ENCODE assay signal across 18 mouse cellular contexts in genomic region chr7:127898179-127898956, GRCm38 (mm10). TPM values are rescaled to one million over a fixed set of nuclear protein-coding genes. Genes with fewer than 3 reads are reported as not detected.
DNase-seq lines count a peak whose midpoint lies in the region; ATAC-seq lines count a peak whose summit lies in the region.
"Had no signal": no experiment of that assay in that cellular context is flagged by ENCODE, and none has a peak within 500 bp of the region (broad histone marks: within the 10 kb centered on the region; RNA-seq: fewer than 3 reads in every experiment).

No protein-coding gene starts in this region.

- DNase-seq in testis, postnatal 10 days (ENCODE audit: low spot score): peak; percentile 62
- no peak for DNase-seq in testis, postnatal 14 days (ENCODE audit: low spot score)
- peak; percentile 61 for DNase-seq in induced T-regulatory cell, adult 2 months (ENCODE audit: low read depth)
- peak; percentile 79 for DNase-seq in thymus, postnatal 4 days
- DNase-seq in heart, embryonic 10.5 days (ENCODE audit: low spot score): no peak
- DNase-seq: cerebellum, postnatal 25 days; right cerebral cortex, adult 18-20 months had no signal

- H3K9me3 ChIP-seq in liver, embryonic 16.5 days (replicated peaks; ENCODE audit: control insufficient read depth, low read length): no peaks in the 10 kb centered on the region
- H3K9me3 ChIP-seq in forebrain, embryonic 12.5 days: no peaks in the 10 kb centered on the region
- no peaks in the 10 kb centered on the region for H3K9me3 ChIP-seq in heart, embryonic 10.5 days
- no peaks in the 10 kb centered on the region for H3K9me3 ChIP-seq in heart, embryonic 12.5 days (replicated peaks)
- H3K9me3 ChIP-seq: embryonic facial prominence, embryonic 12.5 days; forebrain, embryonic 13.5 days; G1E; hindbrain, embryonic 10.5 days; neural tube, embryonic 15.5 days had no signal

- WGBS in liver, embryonic 16.5 days (ENCODE audit: insufficient replicate concordance): 23% methylated on average over 10 of the region's 10 CpGs
- WGBS in forebrain, embryonic 12.5 days: 39% methylated on average over 10 of the region's 10 CpGs
- 33% methylated on average over 10 of the region's 10 CpGs for WGBS in heart, embryonic 10.5 days
- WGBS in heart, embryonic 12.5 days: 34% methylated on average over 10 of the region's 10 CpGs

- no peak overlapping the region for H3K4me3 ChIP-seq in liver, embryonic 16.5 days (ENCODE audit: low read depth, low read length)
- H3K4me3 ChIP-seq in forebrain, embryonic 12.5 days (replicated peaks): no peak overlapping the region
- H3K4me3 ChIP-seq in heart, embryonic 10.5 days: no peak overlapping the region
- no peak overlapping the region for H3K4me3 ChIP-seq in heart, embryonic 12.5 days
- H3K4me3 ChIP-seq: embryonic facial prominence, embryonic 12.5 days; forebrain, embryonic 13.5 days; hindbrain, embryonic 10.5 days; neural tube, embryonic 15.5 days had no signal

- H3K9ac ChIP-seq in liver, embryonic 16.5 days (ENCODE audit: low read depth, low read length): no peak overlapping the region
- no peak overlapping the region for H3K9ac ChIP-seq in forebrain, embryonic 12.5 days
- H3K9ac ChIP-seq in heart, embryonic 12.5 days: no peak overlapping the region
- H3K9ac ChIP-seq: embryonic facial prominence, embryonic 12.5 days; forebrain, embryonic 13.5 days; neural tube, embryonic 15.5 days had no signal

- no peaks in the 10 kb centered on the region for H3K36me3 ChIP-seq in liver, embryonic 16.5 days (ENCODE audit: control insufficient read depth, insufficient read depth)
- peaks cover 2% of the 10 kb centered on the region; the same call in 1 of the 2 replicates for H3K36me3 ChIP-seq in forebrain, embryonic 12.5 days (replicated peaks)
- H3K36me3 ChIP-seq in heart, embryonic 10.5 days: peaks cover 1% of the 10 kb centered on the region; the same call in 1 of the 2 replicates
- 0 out of 2 replicates have a peak, but pooled peaks cover 4% of the 10 kb centered on the region for H3K36me3 ChIP-seq in heart, embryonic 12.5 days

- H3K27me3 ChIP-seq in liver, embryonic 16.5 days (ENCODE audit: control insufficient read depth, insufficient read depth, low read depth, low read length): no peaks in the 10 kb centered on the region
- H3K27me3 ChIP-seq in forebrain, embryonic 12.5 days: 0 out of 2 replicates have a peak, but pooled peaks cover 2% of the 10 kb centered on the region
- H3K27me3 ChIP-seq in heart, embryonic 10.5 days (ENCODE audit: insufficient read depth, poor library complexity, severe bottlenecking): no peaks in the 10 kb centered on the region
- H3K27me3 ChIP-seq in heart, embryonic 12.5 days (replicated peaks): no peaks in the 10 kb centered on the region
- H3K27me3 ChIP-seq: embryonic facial prominence, embryonic 12.5 days; forebrain, embryonic 13.5 days; neural tube, embryonic 15.5 days had no signal

- peak overlapping the region; percentile 22; the same call in 1 of the 2 replicates for H3K4me2 ChIP-seq in liver, embryonic 16.5 days (ENCODE audit: low read depth, low read length)
- H3K4me2 ChIP-seq in forebrain, embryonic 12.5 days: no peak overlapping the region
- H3K4me2 ChIP-seq in heart, embryonic 12.5 days: no peak overlapping the region
- H3K4me2 ChIP-seq: embryonic facial prominence, embryonic 12.5 days; forebrain, embryonic 13.5 days; heart, embryonic 11.5 days; neural tube, embryonic 15.5 days had no signal

- ATAC-seq in liver, embryonic 16.5 days (ENCODE audit: low read depth): no peak; the same call in 1 of the 2 replicates
- no peak for ATAC-seq in forebrain, embryonic 12.5 days (ENCODE audit: low FRiP score)
- ATAC-seq in heart, embryonic 12.5 days (ENCODE audit: insufficient number of reproducible peaks, low FRiP score): no peak
- ATAC-seq: forebrain, embryonic 13.5 days had no signal

- H3K27ac ChIP-seq in liver, embryonic 16.5 days (ENCODE audit: low read length): no peak overlapping the region
- no peak overlapping the region for H3K27ac ChIP-seq in forebrain, embryonic 12.5 days
- H3K27ac ChIP-seq in heart, embryonic 10.5 days: no peak overlapping the region
- H3K27ac ChIP-seq in heart, embryonic 12.5 days (ENCODE audit: poor library complexity, severe bottlenecking): no peak overlapping the region
- H3K27ac ChIP-seq: embryonic facial prominence, embryonic 12.5 days; forebrain, embryonic 13.5 days; hindbrain, embryonic 10.5 days; kidney, postnatal 0 days; neural tube, embryonic 15.5 days had no signal

- H3K4me1 ChIP-seq in liver, embryonic 16.5 days (ENCODE audit: control insufficient read depth, low read depth, low read length): peaks cover 51% of the 10 kb centered on the region
- H3K4me1 ChIP-seq in forebrain, embryonic 12.5 days: peaks cover 10% of the 10 kb centered on the region
- peaks cover 13% of the 10 kb centered on the region for H3K4me1 ChIP-seq in heart, embryonic 10.5 days
- peaks cover 28% of the 10 kb centered on the region for H3K4me1 ChIP-seq in heart, embryonic 12.5 days (replicated peaks)

RNA-seq across cellular contexts. Expression of gene Vkorc1, which starts 3.0 kb away (rescaled TPM):
- polyA plus RNA-seq in liver, embryonic 16.5 days (2015; fragmentation: Nextera tagmentation; extraction: Ambion mirVana): 140 and 149 TPM in 2 replicates
- 36.6 and 46.6 TPM in 2 replicates for polyA plus RNA-seq in forebrain, embryonic 12.5 days (2016; fragmentation: Nextera tagmentation; extraction: Ambion mirVana)
- polyA plus RNA-seq in heart, embryonic 10.5 days (2016; fragmentation: Nextera tagmentation; extraction: Ambion mirVana): 81.7 and 89.4 TPM in 2 replicates
- polyA plus RNA-seq in heart, embryonic 12.5 days (2016; fragmentation: Nextera tagmentation; extraction: Ambion mirVana): 86.6 and 106 TPM in 2 replicates

RNA-seq across cellular contexts. Expression of gene Gm21974, which starts 3.1 kb away (rescaled TPM):
- polyA plus RNA-seq in liver, embryonic 16.5 days (2015; fragmentation: Nextera tagmentation; extraction: Ambion mirVana): not detected in 2 replicates
- polyA plus RNA-seq in forebrain, embryonic 12.5 days (2016; fragmentation: Nextera tagmentation; extraction: Ambion mirVana): not detected in 2 replicates
- polyA plus RNA-seq in heart, embryonic 10.5 days (2016; fragmentation: Nextera tagmentation; extraction: Ambion mirVana): not detected in 2 replicates
- not detected in 2 replicates for polyA plus RNA-seq in heart, embryonic 12.5 days (2016; fragmentation: Nextera tagmentation; extraction: Ambion mirVana)
- polyA plus RNA-seq: embryonic facial prominence, embryonic 12.5 days; forebrain, embryonic 13.5 days; G1E; heart, embryonic 11.5 days; hindbrain, embryonic 10.5 days; kidney, postnatal 0 days; limb, embryonic 14.5 days; neural tube, embryonic 15.5 days had no signal

RNA-seq across cellular contexts. Expression of gene Bckdk, which starts 5.5 kb away (rescaled TPM):
- polyA plus RNA-seq in liver, embryonic 16.5 days (2015; fragmentation: Nextera tagmentation; extraction: Ambion mirVana): 45.9 and 51.1 TPM in 2 replicates
- polyA plus RNA-seq in forebrain, embryonic 12.5 days (2016; fragmentation: Nextera tagmentation; extraction: Ambion mirVana): 89.2 and 92.8 TPM in 2 replicates
- 143 and 176 TPM in 2 replicates for polyA plus RNA-seq in heart, embryonic 10.5 days (2016; fragmentation: Nextera tagmentation; extraction: Ambion mirVana)
- 129 and 142 TPM in 2 replicates for polyA plus RNA-seq in heart, embryonic 12.5 days (2016; fragmentation: Nextera tagmentation; extraction: Ambion mirVana)

RNA-seq across cellular contexts. Expression of gene Prss53, which starts 7.6 kb away (rescaled TPM):
- 0.28 and 0.41 TPM in 2 replicates for polyA plus RNA-seq in liver, embryonic 16.5 days (2015; fragmentation: Nextera tagmentation; extraction: Ambion mirVana)
- 0.49 and 0.77 TPM in 2 replicates for polyA plus RNA-seq in forebrain, embryonic 12.5 days (2016; fragmentation: Nextera tagmentation; extraction: Ambion mirVana)
- polyA plus RNA-seq in heart, embryonic 10.5 days (2016; fragmentation: Nextera tagmentation; extraction: Ambion mirVana): 1.2 and 1.9 TPM in 2 replicates
- polyA plus RNA-seq in heart, embryonic 12.5 days (2016; fragmentation: Nextera tagmentation; extraction: Ambion mirVana): 1.5 and 1.7 TPM in 2 replicates

RNA-seq across cellular contexts. Expression of gene Kat8, which starts 13.9 kb away (rescaled TPM):
- polyA plus RNA-seq in liver, embryonic 16.5 days (2015; fragmentation: Nextera tagmentation; extraction: Ambion mirVana): 12.9 and 13.3 TPM in 2 replicates
- 46.6 and 52.4 TPM in 2 replicates for polyA plus RNA-seq in forebrain, embryonic 12.5 days (2016; fragmentation: Nextera tagmentation; extraction: Ambion mirVana)
- 31.0 and 39.7 TPM in 2 replicates for polyA plus RNA-seq in heart, embryonic 10.5 days (2016; fragmentation: Nextera tagmentation; extraction: Ambion mirVana)
- 27.5 and 29.0 TPM in 2 replicates for polyA plus RNA-seq in heart, embryonic 12.5 days (2016; fragmentation: Nextera tagmentation; extraction: Ambion mirVana)

Comparison
In these comparisons a context has a peak if more than half of its experiments do, and no peak if none do; other contexts are left out.
1. DNase-seq: peak in testis, postnatal 10 days (single experiment), induced T-regulatory cell, adult 2 months (single experiment) and thymus, postnatal 4 days (single experiment); none in testis, postnatal 14 days (single experiment) and heart, embryonic 10.5 days (single experiment).